7 mouse cellular contexts compared by ENCODE assay signal in genomic region chr9:57835841-57836514, GRCm38 (mm10). TPM values are rescaled to one million over a fixed set of nuclear protein-coding genes. Genes with fewer than 3 reads are reported as not detected.
A peak's percentile ranks its signal among the peaks of the same experiment; 100 is the strongest.
DNase-seq lines count a peak whose midpoint lies in the region; ATAC-seq lines count a peak whose summit lies in the region.

No protein-coding gene starts in this region.

- H3K36me3 ChIP-seq in lung, embryonic 15.5 days, result no peaks in the 10 kb centered on the region
- H3K36me3 ChIP-seq in embryonic facial prominence, embryonic 13.5 days, result no peaks in the 10 kb centered on the region
- H3K36me3 ChIP-seq in intestine, embryonic 15.5 days, result no peaks in the 10 kb centered on the region

- ATAC-seq in lung, embryonic 15.5 days (ENCODE audit: borderline replicate concordance, extremely low read depth, low FRiP score, low TSS enrichment), result no peak
- ATAC-seq in embryonic facial prominence, embryonic 13.5 days (ENCODE audit: insufficient number of reproducible peaks, insufficient read depth, low FRiP score, low TSS enrichment, low read depth), result no peak
- peak; percentile 2; the same call in 1 of the 2 replicates for ATAC-seq in intestine, embryonic 15.5 days

- peaks cover 40% of the 10 kb centered on the region for H3K27me3 ChIP-seq in lung, embryonic 15.5 days
- H3K27me3 ChIP-seq in embryonic facial prominence, embryonic 13.5 days, result peaks cover 7% of the 10 kb centered on the region
- no peaks in the 10 kb centered on the region for H3K27me3 ChIP-seq in intestine, embryonic 15.5 days (replicated peaks)

- peak overlapping the region; percentile 73 for H3K4me3 ChIP-seq in lung, embryonic 15.5 days
- H3K4me3 ChIP-seq in embryonic facial prominence, embryonic 13.5 days, result peak overlapping the region; percentile 78
- H3K4me3 ChIP-seq in intestine, embryonic 15.5 days (replicated peaks), result peak overlapping the region; percentile 84

- no peaks in the 10 kb centered on the region for H3K9me3 ChIP-seq in lung, embryonic 15.5 days
- no peaks in the 10 kb centered on the region for H3K9me3 ChIP-seq in embryonic facial prominence, embryonic 13.5 days
- no peaks in the 10 kb centered on the region for H3K9me3 ChIP-seq in intestine, embryonic 15.5 days

- 2% methylated on average over 22 of the region's 22 CpGs for WGBS in lung, embryonic 15.5 days
- under 1% methylated on average over 22 of the region's 22 CpGs for WGBS in embryonic facial prominence, embryonic 13.5 days
- WGBS in intestine, embryonic 15.5 days, result 2% methylated on average over 22 of the region's 22 CpGs

- H3K27ac ChIP-seq in lung, embryonic 15.5 days, result no peak overlapping the region
- H3K27ac ChIP-seq in embryonic facial prominence, embryonic 13.5 days, result peak overlapping the region; percentile 66; the same call in 1 of the 2 replicates
- H3K27ac ChIP-seq in intestine, embryonic 15.5 days, result no peak overlapping the region

- peak overlapping the region; percentile 58 for H3K9ac ChIP-seq in lung, embryonic 15.5 days
- H3K9ac ChIP-seq in embryonic facial prominence, embryonic 13.5 days, result peak overlapping the region; percentile 74
- H3K9ac ChIP-seq in intestine, embryonic 15.5 days, result peak overlapping the region; percentile 69

- peaks cover 24% of the 10 kb centered on the region for H3K4me1 ChIP-seq in lung, embryonic 15.5 days
- H3K4me1 ChIP-seq in embryonic facial prominence, embryonic 13.5 days, result peaks cover 42% of the 10 kb centered on the region
- peaks cover 16% of the 10 kb centered on the region for H3K4me1 ChIP-seq in intestine, embryonic 15.5 days (replicated peaks)

- peak overlapping the region; percentile 86 for H3K4me2 ChIP-seq in lung, embryonic 15.5 days
- H3K4me2 ChIP-seq in embryonic facial prominence, embryonic 13.5 days, result peak overlapping the region; percentile 88
- peak overlapping the region; percentile 81 for H3K4me2 ChIP-seq in intestine, embryonic 15.5 days (replicated peaks)

- no peak for DNase-seq in lung, postnatal 10 days
- DNase-seq in neural tube, embryonic 10.5 days (ENCODE audit: extremely low spot score, low spot score), result peak; percentile 27
- DNase-seq in layer of hippocampus, postnatal 36 days, result no peak
- DNase-seq in adipocyte (ENCODE audit: low spot score), result no peak

RNA-seq across cellular contexts. Expression of gene Arid3b, which starts 0.6 kb away (rescaled TPM):
- 4.5 and 4.8 TPM in 2 replicates for polyA plus RNA-seq in lung, embryonic 15.5 days (2015; fragmentation: Nextera tagmentation; extraction: Ambion mirVana)
- polyA plus RNA-seq in embryonic facial prominence, embryonic 13.5 days (2015; fragmentation: Nextera tagmentation; extraction: Ambion mirVana), result 6.7 and 6.8 TPM in 2 replicates
- polyA plus RNA-seq in intestine, embryonic 15.5 days (2015; fragmentation: Nextera tagmentation; extraction: Ambion mirVana), result 7.4 and 7.8 TPM in 2 replicates
- total RNA-seq in layer of hippocampus, postnatal 36 days (2021), result 1 to 10 TPM; 6.0 to 6.1 TPM
